12 mouse cellular contexts compared by ENCODE assay signal in the genomic region with DNA sequence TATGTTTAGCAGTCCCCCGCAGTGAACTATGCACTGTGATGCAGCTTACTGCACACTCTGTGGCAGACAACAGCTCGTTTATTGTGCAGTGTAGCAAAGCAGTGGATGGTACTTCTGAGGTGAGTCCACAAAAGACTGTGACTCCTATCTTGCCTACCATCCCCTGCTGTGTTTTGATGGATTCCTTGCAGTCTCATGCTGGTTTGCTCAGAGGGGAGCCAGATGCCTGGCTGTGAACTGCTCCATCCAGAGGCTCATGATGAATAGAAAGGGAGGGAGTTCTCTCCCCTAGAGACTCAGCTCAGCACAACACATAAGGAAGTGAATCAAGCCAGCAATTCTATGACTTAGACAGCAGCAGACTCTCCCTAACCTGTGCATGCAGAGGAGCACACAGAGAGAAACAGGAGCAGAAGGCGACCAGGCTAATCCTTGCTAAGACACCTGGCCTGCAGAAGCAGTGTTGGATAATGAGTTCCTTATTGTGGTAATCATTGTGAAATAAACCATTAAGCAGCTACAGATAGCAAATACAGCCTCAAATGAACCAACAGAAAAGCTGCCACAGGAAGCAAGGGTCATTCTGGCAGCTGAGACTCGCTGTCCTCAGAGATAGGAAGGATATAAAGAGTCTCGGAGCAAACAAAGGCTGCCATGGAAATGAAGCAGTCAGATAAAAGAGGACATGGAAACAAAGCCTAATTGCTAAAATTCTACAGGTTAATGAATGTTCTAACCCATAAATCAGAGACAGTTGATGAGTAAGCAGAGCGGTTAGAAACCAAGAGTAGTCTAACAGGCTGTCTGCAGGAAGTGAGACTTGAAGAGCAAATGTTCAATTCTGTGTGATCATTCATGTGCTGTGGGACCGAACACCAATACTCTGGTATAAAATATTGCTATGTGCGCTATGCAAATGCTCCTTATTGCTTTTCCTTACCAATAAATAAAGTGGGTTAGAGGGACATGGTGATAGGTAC.
DNase-seq lines count a peak whose midpoint lies in the region; ATAC-seq lines count a peak whose summit lies in the region.
"Had no signal": no experiment of that assay in that cellular context is flagged by ENCODE, and none has a peak within 500 bp of the region (broad histone marks: within the 10 kb centered on the region; RNA-seq: fewer than 3 reads in every experiment).

No protein-coding gene starts in this region.

- no peaks in the 10 kb centered on the region for H3K36me3 ChIP-seq in heart, embryonic 12.5 days
- H3K36me3 ChIP-seq in hindbrain, embryonic 16.5 days (ENCODE audit: control insufficient read depth, insufficient read depth, low read length): no peaks in the 10 kb centered on the region
- no peaks in the 10 kb centered on the region for H3K36me3 ChIP-seq in neural tube, embryonic 13.5 days
- H3K36me3 ChIP-seq: embryonic facial prominence, embryonic 13.5 days had no signal

- WGBS in heart, embryonic 12.5 days: 51% methylated on average over 8 of the region's 8 CpGs
- 35% methylated on average over 8 of the region's 8 CpGs for WGBS in hindbrain, embryonic 16.5 days
- 27% methylated on average over 8 of the region's 8 CpGs for WGBS in neural tube, embryonic 13.5 days

- DNase-seq in heart, postnatal 4 days: no peak
- peak; percentile 56 for DNase-seq in brain, adult 2 months (ENCODE audit: low read depth, low spot score)
- no peak for DNase-seq in layer of hippocampus, adult 8-10 months (ENCODE audit: low spot score in 2 of 2)
- no peak for DNase-seq in testis, postnatal 14 days (ENCODE audit: low spot score)
- no peak for DNase-seq in urinary bladder, postnatal 25 days (ENCODE audit: low spot score)
- DNase-seq: adrenal gland, postnatal 36 days had no signal

- peaks cover 12% of the 10 kb centered on the region for H3K4me1 ChIP-seq in heart, embryonic 12.5 days (replicated peaks)
- H3K4me1 ChIP-seq in hindbrain, embryonic 16.5 days (ENCODE audit: control insufficient read depth, insufficient read depth, low read depth, low read length): no peaks in the 10 kb centered on the region
- H3K4me1 ChIP-seq in neural tube, embryonic 13.5 days (replicated peaks): peaks cover 13% of the 10 kb centered on the region
- H3K4me1 ChIP-seq: embryonic facial prominence, embryonic 13.5 days had no signal

- 0 out of 2 replicates have a peak, but pooled peaks have one; percentile 33 for ATAC-seq in heart, embryonic 12.5 days (ENCODE audit: insufficient number of reproducible peaks, low FRiP score)
- ATAC-seq in hindbrain, embryonic 16.5 days: peak; percentile 90
- peak; percentile 81 for ATAC-seq in neural tube, embryonic 13.5 days (ENCODE audit: low read depth)

- H3K9ac ChIP-seq in heart, embryonic 12.5 days: no peak overlapping the region
- H3K9ac ChIP-seq in hindbrain, embryonic 16.5 days (ENCODE audit: low read depth, low read length): no peak overlapping the region
- H3K9ac ChIP-seq in neural tube, embryonic 13.5 days: peak overlapping the region; percentile 31; the same call in 1 of the 2 replicates
- H3K9ac ChIP-seq: embryonic facial prominence, embryonic 13.5 days had no signal

- no peak overlapping the region for H3K4me3 ChIP-seq in heart, embryonic 12.5 days
- H3K4me3 ChIP-seq in hindbrain, embryonic 16.5 days (ENCODE audit: low read length): no peak overlapping the region
- H3K4me3 ChIP-seq in neural tube, embryonic 13.5 days: no peak overlapping the region
- H3K4me3 ChIP-seq: embryonic facial prominence, embryonic 13.5 days had no signal

- no peak overlapping the region for H3K4me2 ChIP-seq in heart, embryonic 12.5 days
- no peak overlapping the region for H3K4me2 ChIP-seq in hindbrain, embryonic 16.5 days (ENCODE audit: low read length)
- no peak overlapping the region for H3K4me2 ChIP-seq in neural tube, embryonic 13.5 days
- H3K4me2 ChIP-seq: embryonic facial prominence, embryonic 13.5 days had no signal

- H3K27me3 ChIP-seq in heart, embryonic 12.5 days (replicated peaks): no peaks in the 10 kb centered on the region
- no peaks in the 10 kb centered on the region for H3K27me3 ChIP-seq in hindbrain, embryonic 16.5 days (replicated peaks; ENCODE audit: control insufficient read depth, insufficient read depth, low read length)
- no peaks in the 10 kb centered on the region for H3K27me3 ChIP-seq in neural tube, embryonic 13.5 days
- H3K27me3 ChIP-seq: CH12.LX; embryonic facial prominence, embryonic 13.5 days had no signal

- H3K27ac ChIP-seq in heart, embryonic 12.5 days (ENCODE audit: poor library complexity, severe bottlenecking): no peak overlapping the region
- no peak overlapping the region for H3K27ac ChIP-seq in hindbrain, embryonic 16.5 days (ENCODE audit: low read depth, low read length)
- peak overlapping the region; percentile 54 for H3K27ac ChIP-seq in neural tube, embryonic 13.5 days (replicated peaks)
- H3K27ac ChIP-seq: embryonic facial prominence, embryonic 13.5 days; macrophage had no signal

- H3K9me3 ChIP-seq in heart, embryonic 12.5 days (replicated peaks): peaks cover 4% of the 10 kb centered on the region
- 0 out of 2 replicates have a peak, but pooled peaks cover 2% of the 10 kb centered on the region for H3K9me3 ChIP-seq in hindbrain, embryonic 16.5 days (ENCODE audit: control insufficient read depth, low read length)
- H3K9me3 ChIP-seq in neural tube, embryonic 13.5 days: no peaks in the 10 kb centered on the region
- H3K9me3 ChIP-seq: embryonic facial prominence, embryonic 13.5 days had no signal

Comparison
In these comparisons a context has a peak if more than half of its experiments do, and no peak if none do; other contexts are left out.
1. ATAC-seq: peak in every context shown above with its lines; median percentile 90 in hindbrain, embryonic 16.5 days; 81 in neural tube, embryonic 13.5 days; 33 in heart, embryonic 12.5 days.